Mouse (Mus musculus) embryonic stem cell, embryonic (primary cell): ENCODE measurements at regions not wholly inside any gene's neighbourhood (a gene's known extent, or its start where the extent isn't known, plus 50 kb on each side); places are given as distances from the start of the nearest gene placed in this dataset.

Experiments
- CTCF ChIA-PET, 4 experiments: fragments of 300-600 bp in 2 of 4; fragments of 350-600 bp in 2 of 4; sonication (Branson Sonifier 250); formaldehyde crosslinking; loops; one replicate each; lab custom pipeline; 2022; ENCODE audit warnings: inconsistent platforms in 2 of 4; lab: Charles Lee
- POLR2A ChIA-PET, 4 experiments: fragments of 300-600 bp in 2 of 4; fragments of 350-600 bp in 2 of 4; sonication (Branson Sonifier 250); formaldehyde crosslinking; loops; one replicate each; lab custom pipeline; 2022; ENCODE audit warnings: antibody characterized with exemption in 4 of 4, inconsistent platforms in 1 of 4; lab: Charles Lee

DNA sequence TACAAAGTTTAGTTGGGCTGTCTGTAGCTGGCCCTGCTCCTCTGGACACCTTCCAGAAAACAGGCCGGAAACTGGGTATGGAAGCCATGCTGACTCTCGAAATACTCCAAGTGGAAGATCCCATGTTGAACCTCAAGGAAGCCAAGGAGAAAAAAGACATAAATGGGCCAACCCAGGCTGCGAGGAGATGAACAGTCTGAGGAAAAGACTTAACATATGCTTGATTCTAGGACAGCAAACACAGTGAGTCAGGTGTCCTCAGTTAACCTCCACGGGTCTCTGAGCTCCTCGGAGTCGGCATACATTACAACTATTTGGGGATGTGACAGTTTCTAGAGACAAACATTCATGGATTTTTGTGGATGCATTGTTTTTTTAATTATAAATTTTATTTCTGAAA is 60.0 kb upstream of the Msi2 start:
- ChIA-PET POLR2A (interaction anchor here in 1 of 4 experiments (0.7 to 1.1 kb wide), 2 partner anchors 12 to 119 kb away, joined by 3 read pairs; no protein-coding TSS in a partner anchor), CTCF (interaction anchor here in 2 of 4 experiments (0.8 to 1.3 kb wide), 2 partner anchors 10 to 291 kb away, joined by 3 read pairs; no protein-coding TSS in a partner anchor)

DNA sequence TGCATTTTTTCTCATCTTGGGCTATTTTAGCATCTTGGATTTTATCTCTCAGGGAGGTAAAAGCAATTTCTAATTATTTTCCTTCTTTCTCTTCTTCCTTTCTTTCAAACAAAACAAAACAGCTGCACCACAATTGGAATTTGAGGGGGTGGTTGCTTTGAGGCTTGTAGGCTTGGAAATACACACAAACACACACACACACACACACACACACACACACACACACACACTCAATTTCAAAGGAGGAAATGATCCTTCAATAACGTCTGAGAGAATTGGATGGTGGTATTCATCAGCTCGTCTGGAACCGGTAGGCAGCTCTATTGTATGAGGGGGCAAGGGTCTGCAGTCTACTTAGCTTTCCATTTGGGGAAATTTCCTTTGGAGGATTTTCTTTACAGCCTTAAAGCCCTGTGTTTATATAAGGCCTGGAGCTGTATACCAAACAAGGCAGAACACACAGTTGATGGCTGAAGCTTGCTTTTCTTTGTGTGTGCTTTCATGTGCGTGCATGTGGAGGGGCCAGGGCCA is 56.2 kb upstream of the Msi2 start:
- POLR2A ChIA-PET: interaction anchor here in 1 of 4 experiments (0.7 to 1.3 kb wide), 2 partner anchors 11 to 29 kb away, joined by 3 read pairs; no protein-coding TSS in a partner anchor
- CTCF ChIA-PET: interaction anchor here in 3 of 4 experiments (0.6 to 2.1 kb wide), 5 partner anchors 48 to 850 kb away, joined by 3 to 6 read pairs (median 3); no protein-coding TSS in a partner anchor

DNA sequence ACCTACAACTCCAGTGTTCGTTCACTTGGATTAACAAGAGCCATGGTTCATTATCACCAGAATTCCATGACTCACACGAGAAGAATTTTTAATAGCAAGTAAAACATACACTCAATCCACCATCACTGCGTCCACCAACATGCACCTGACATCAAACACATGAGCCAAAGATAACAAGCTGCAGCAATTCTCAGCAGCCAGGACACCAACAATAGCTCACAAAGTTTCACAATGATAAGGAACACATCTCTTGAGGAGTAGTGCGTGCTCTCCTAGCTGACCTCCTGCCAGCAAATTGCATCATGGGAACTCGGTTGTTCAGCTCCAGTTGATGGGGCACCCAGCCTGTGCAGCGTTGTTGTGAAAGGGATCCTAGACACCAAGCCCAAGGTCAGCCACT is 55.6 kb upstream of the Msi2 start:
- POLR2A ChIA-PET: interaction anchor here in 2 of 4 experiments (0.7 to 1.3 kb wide), 3 partner anchors 11 to 499 kb away, joined by 3 read pairs; no protein-coding TSS in a partner anchor
- CTCF ChIA-PET: interaction anchor here in 2 of 4 experiments (0.6 to 2.1 kb wide), 3 partner anchors 37 to 344 kb away, joined by 4 to 7 read pairs (median 6); no protein-coding TSS in a partner anchor

DNA sequence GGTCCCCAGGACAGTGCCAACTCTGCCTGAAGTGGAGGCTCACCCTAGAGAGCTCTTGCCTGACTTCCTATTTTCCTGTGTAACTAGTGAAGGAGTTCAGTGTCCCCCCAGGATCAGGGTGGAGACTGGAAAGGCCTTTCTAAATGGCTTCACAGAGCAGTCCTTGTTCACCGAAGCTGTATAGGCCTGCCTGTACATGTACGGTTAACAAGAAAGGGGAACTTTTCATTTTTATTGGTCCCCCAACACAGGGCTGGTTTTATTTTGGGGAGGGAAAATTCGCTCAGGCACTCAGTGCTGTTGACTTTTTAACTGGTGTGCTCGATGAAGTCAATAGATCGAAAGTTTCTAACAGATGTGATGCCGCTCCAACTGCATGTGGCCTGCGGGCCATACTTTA is 52.1 kb upstream of the Msi2 start:
- POLR2A ChIA-PET: interaction anchor here in 1 of 4 experiments (0.6 to 1.5 kb wide), 2 partner anchors 11 to 172 kb away, joined by 3 read pairs; no protein-coding TSS in a partner anchor
- CTCF ChIA-PET: interaction anchor here in 2 of 4 experiments (0.5 to 0.6 kb wide), 3 partner anchors 27 to 521 kb away, joined by 3 read pairs; no protein-coding TSS in a partner anchor
